ENCODE assay signal across 28 mouse cellular contexts in the genomic region with DNA sequence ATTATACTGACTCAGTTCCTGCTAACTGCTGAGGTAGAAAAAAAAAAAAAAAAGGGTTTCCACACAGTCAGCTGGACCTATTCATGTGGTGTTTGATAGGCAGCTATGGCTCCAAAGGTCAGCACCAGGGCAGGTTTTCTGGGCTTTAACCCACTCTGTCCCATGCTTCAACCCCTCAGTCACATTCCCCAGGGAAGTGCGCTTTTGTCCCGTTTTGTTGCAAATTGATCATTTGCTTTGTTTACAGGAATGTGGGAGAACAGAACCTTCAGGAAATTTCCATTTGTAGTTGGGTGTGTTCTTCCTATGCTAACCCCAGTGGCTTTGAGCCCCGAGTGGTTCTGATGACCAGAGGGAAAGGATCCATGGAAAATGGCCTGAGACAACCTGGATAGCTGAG.
DNase-seq lines count a peak whose midpoint lies in the region; ATAC-seq and TF ChIP-seq lines count a peak whose summit lies in the region.
"Had no signal": no experiment of that assay in that cellular context is flagged by ENCODE, and none has a peak within 500 bp of the region (broad histone marks: within the 10 kb centered on the region; RNA-seq: fewer than 3 reads in every experiment).

No protein-coding gene starts in this region.

- H3K4me2 ChIP-seq in intestine, postnatal 0 days (replicated peaks; ENCODE audit: low read depth), result no peak overlapping the region
- H3K4me2 ChIP-seq: embryonic facial prominence, embryonic 13.5 days; forebrain, embryonic 12.5 days; forebrain, embryonic 15.5 days; heart, embryonic 11.5 days; hindbrain, embryonic 12.5 days had no signal

- no peak for ATAC-seq in intestine, postnatal 0 days
- ATAC-seq: forebrain, embryonic 15.5 days; hindbrain, postnatal 0 days; inflammation-experienced regulatory T-cells, adult 6 months; intestine, embryonic 16.5 days had no signal

- TF ChIP-seq CTCF in intestine, postnatal 0 days (IDR thresholded peaks at IDR 0.05; ENCODE audit: low read depth), result no peak

- in situ Hi-C loops in ES-E14 (cut with MboI; ENCODE audit: low sequenced_read_pairs in 2 of 2, unreplicated experiment in 2 of 2), result no loop called here

- no peaks in the 10 kb centered on the region for H3K9me3 ChIP-seq in ES-E14 (ENCODE audit: control insufficient read depth, insufficient read depth, low read depth, low read length)
- no peaks in the 10 kb centered on the region for H3K9me3 ChIP-seq in intestine, postnatal 0 days (ENCODE audit: control insufficient read depth)
- H3K9me3 ChIP-seq: embryonic facial prominence, embryonic 10.5 days; embryonic facial prominence, embryonic 13.5 days; forebrain, embryonic 12.5 days; forebrain, embryonic 15.5 days; hindbrain, embryonic 12.5 days had no signal

- no peak overlapping the region for H3K9ac ChIP-seq in ES-E14 (ENCODE audit: insufficient read depth, low read depth, low read length, poor library complexity, severe bottlenecking)
- no peak overlapping the region for H3K9ac ChIP-seq in intestine, postnatal 0 days (ENCODE audit: low read depth, low read length)
- H3K9ac ChIP-seq: embryonic facial prominence, embryonic 13.5 days; forebrain, embryonic 12.5 days; forebrain, embryonic 15.5 days; hindbrain, embryonic 12.5 days had no signal

- H3K27me3 ChIP-seq in intestine, postnatal 0 days (replicated peaks; ENCODE audit: control insufficient read depth, insufficient read depth, low read length), result no peaks in the 10 kb centered on the region
- H3K27me3 ChIP-seq: CH12.LX; embryonic facial prominence, embryonic 13.5 days; forebrain, embryonic 12.5 days; forebrain, embryonic 15.5 days; hindbrain, embryonic 12.5 days had no signal

- no peaks in the 10 kb centered on the region for H3K36me3 ChIP-seq in ES-E14 (ENCODE audit: control insufficient read depth, insufficient read depth, low read length, poor library complexity, severe bottlenecking)
- H3K36me3 ChIP-seq in intestine, postnatal 0 days (ENCODE audit: control insufficient read depth, insufficient read depth), result no peaks in the 10 kb centered on the region
- H3K36me3 ChIP-seq: embryonic facial prominence, embryonic 10.5 days; embryonic facial prominence, embryonic 13.5 days; forebrain, embryonic 12.5 days; forebrain, embryonic 15.5 days; hindbrain, embryonic 12.5 days had no signal

- H3K27ac ChIP-seq in ES-E14 (ENCODE audit: insufficient read depth, low read depth, low read length, poor library complexity, severe bottlenecking), result no peak overlapping the region
- H3K27ac ChIP-seq in intestine, postnatal 0 days (ENCODE audit: low read depth, low read length), result no peak overlapping the region
- H3K27ac ChIP-seq: embryonic facial prominence, embryonic 10.5 days; embryonic facial prominence, embryonic 13.5 days; forebrain, embryonic 12.5 days; forebrain, embryonic 15.5 days; hindbrain, embryonic 12.5 days; hindbrain, postnatal 0 days had no signal

- 56% methylated on average over 3 of the region's 3 CpGs for WGBS in intestine, postnatal 0 days

- H3K4me1 ChIP-seq in ES-E14 (ENCODE audit: control insufficient read depth in 2 of 2, insufficient read depth in 2 of 2, low read length in 2 of 2, poor library complexity in 1 of 2), result 0 out of 4 replicates have a peak, but pooled peaks cover 0 to 2% of the 10 kb centered on the region in 2 experiments
- H3K4me1 ChIP-seq in intestine, postnatal 0 days (replicated peaks; ENCODE audit: control insufficient read depth, insufficient read depth, low read length), result no peaks in the 10 kb centered on the region
- H3K4me1 ChIP-seq: embryonic facial prominence, embryonic 13.5 days; forebrain, embryonic 12.5 days; forebrain, embryonic 15.5 days; hindbrain, embryonic 12.5 days had no signal

- no peak overlapping the region for H3K4me3 ChIP-seq in ES-E14 (ENCODE audit: insufficient read depth in 1 of 2, low read depth in 1 of 2, low read length in 2 of 2, poor library complexity in 1 of 2, severe bottlenecking in 1 of 2)
- no peak overlapping the region for H3K4me3 ChIP-seq in intestine, postnatal 0 days (ENCODE audit: low read depth, low read length)
- H3K4me3 ChIP-seq: embryonic facial prominence, embryonic 10.5 days; embryonic facial prominence, embryonic 13.5 days; erythroblast, embryonic 14.5 days; forebrain, embryonic 12.5 days; forebrain, embryonic 15.5 days; hindbrain, embryonic 12.5 days had no signal

- DNase-seq in heart, adult 11 months, result peak; percentile 66
- DNase-seq in heart, postnatal 4 days, result no peak
- peak; percentile 9 for DNase-seq in kidney, postnatal 36 days
- no peak for DNase-seq in kidney, postnatal 14 days
- peak; percentile 26 for DNase-seq in ES-E14 (ENCODE audit: low read depth, low spot score)
- peak; percentile 8 for DNase-seq in embryo, embryonic 10.5 days (ENCODE audit: low spot score)
- no peak for DNase-seq in lung, postnatal 36 days
- DNase-seq: adrenal gland, adult 2 months; adrenal gland, postnatal 14 days; B cell, adult 2 months; cerebellum, adult 11 months; cerebellum, adult 2 months; cerebellum, postnatal 25 days; gastrocnemius, postnatal 10 days; gastrocnemius, postnatal 36 days; kidney, adult 2 months had no signal

TF ChIP-seq in ES-E14, 5 proteins besides CTCF, POLR2A, EP300 and RAD21:
- TF ChIP-seq MAFK (IDR thresholded peaks at IDR 0.05; ENCODE audit: insufficient read depth, low read depth, low read length) (0 out of 2 replicates have a peak, but pooled peaks have one; percentile 28), HCFC1 (IDR thresholded peaks at IDR 0.05; ENCODE audit: borderline replicate concordance, insufficient read depth, low read length) (no peak), ZNF384 (IDR thresholded peaks at IDR 0.05; ENCODE audit: low read depth, low read length) (peak; percentile 85), CHD2 (IDR thresholded peaks at IDR 0.05; ENCODE audit: low read depth, low read length) (no peak)
TF ChIP-seq in ES-E14: peak in this region for 2.

Comparison
In these comparisons a context has a peak if more than half of its experiments do, and no peak if none do; other contexts are left out.
1. DNase-seq: peak in heart, adult 11 months (single experiment), kidney, postnatal 36 days (2 of 2), ES-E14 (single experiment) and embryo, embryonic 10.5 days (single experiment); none in heart, postnatal 4 days (single experiment), kidney, postnatal 14 days (single experiment) and lung, postnatal 36 days (single experiment).